ENCODE assay signal across 25 mouse cellular contexts in the genomic region with DNA sequence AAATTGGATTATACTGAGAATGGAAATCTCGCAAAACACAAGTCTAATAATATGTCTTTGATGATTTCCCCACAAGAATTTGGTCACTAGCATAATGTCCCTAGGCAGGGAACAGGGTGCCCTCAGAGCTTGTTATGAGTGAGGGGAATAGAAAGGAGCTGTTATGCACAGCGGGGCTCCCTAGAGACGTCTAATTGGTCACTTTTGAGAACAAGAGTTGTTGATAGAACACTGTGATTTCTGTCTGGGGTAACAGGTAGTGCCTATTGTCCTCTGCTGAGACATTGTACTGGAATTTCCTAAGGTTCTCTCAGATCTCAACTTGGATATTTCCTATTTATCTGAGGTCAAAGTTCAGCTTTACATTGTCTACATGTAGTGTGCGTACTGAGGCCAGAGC. TPM values are rescaled to one million over a fixed set of nuclear protein-coding genes. Genes with fewer than 3 reads are reported as not detected.
"Had no signal": no experiment of that assay in that cellular context is flagged by ENCODE, and none has a peak within 500 bp of the region (broad histone marks: within the 10 kb centered on the region; RNA-seq: fewer than 3 reads in every experiment).

TSS of gene Olfr215 (minus strand) at position 101 of the 400 bp plus-strand sequence.

- H3K4me1 ChIP-seq: midbrain, embryonic 12.5 days; midbrain, embryonic 15.5 days; neural tube, embryonic 13.5 days; neural tube, embryonic 15.5 days had no signal

- H3K9me3 ChIP-seq: midbrain, embryonic 10.5 days; midbrain, embryonic 12.5 days; midbrain, embryonic 15.5 days; neural tube, embryonic 13.5 days; neural tube, embryonic 15.5 days had no signal

- H3K4me2 ChIP-seq: lung, embryonic 14.5 days; midbrain, embryonic 12.5 days; midbrain, embryonic 15.5 days; neural tube, embryonic 13.5 days; neural tube, embryonic 15.5 days had no signal

- ATAC-seq: midbrain, embryonic 15.5 days had no signal

- H3K27me3 ChIP-seq: midbrain, embryonic 12.5 days; midbrain, embryonic 15.5 days; neural tube, embryonic 13.5 days; neural tube, embryonic 15.5 days had no signal

- H3K9ac ChIP-seq: liver, embryonic 14.5 days; lung, embryonic 14.5 days; midbrain, embryonic 12.5 days; midbrain, embryonic 15.5 days; neural tube, embryonic 13.5 days; neural tube, embryonic 15.5 days had no signal

- DNase-seq: lung, adult 18-20 months; lung, embryonic 14.5 days; lung, postnatal 10 days; lung, postnatal 4 days; right cerebral cortex, adult 18-20 months; right cerebral cortex, postnatal 25 days; right cerebral cortex, postnatal 4 days; spleen, adult 18-20 months; thymus, adult 18-20 months; thymus, postnatal 14 days; thymus, postnatal 36 days had no signal

- H3K4me3 ChIP-seq: midbrain, embryonic 10.5 days; midbrain, embryonic 12.5 days; midbrain, embryonic 15.5 days; myocyte; neural tube, embryonic 13.5 days; neural tube, embryonic 15.5 days had no signal

- H3K27ac ChIP-seq: liver, embryonic 14.5 days; midbrain, embryonic 10.5 days; midbrain, embryonic 12.5 days; midbrain, embryonic 15.5 days; neural tube, embryonic 13.5 days; neural tube, embryonic 15.5 days had no signal

- H3K36me3 ChIP-seq: midbrain, embryonic 10.5 days; midbrain, embryonic 12.5 days; midbrain, embryonic 15.5 days; neural tube, embryonic 13.5 days; neural tube, embryonic 15.5 days had no signal

RNA-seq across cellular contexts. Expression of gene Olfr215, which starts in this region (rescaled TPM):
- polyA plus RNA-seq: liver, embryonic 14.5 days; liver, embryonic 16.5 days; lung, embryonic 14.5 days; lung, embryonic 16.5 days; midbrain, embryonic 10.5 days; midbrain, embryonic 12.5 days; midbrain, embryonic 15.5 days; neural tube, embryonic 11.5 days; neural tube, embryonic 13.5 days; neural tube, embryonic 15.5 days; small intestine, adult 2 months; stomach, embryonic 14.5 days; stomach, embryonic 16.5 days; thymus, postnatal 0 days had no signal
